Mouse (Mus musculus) CH12.LX (cell line): ENCODE measurements around the gene Treml2.

ENCODE experiments used
- CTCF ChIP-seq, 2 experiments: IDR thresholded peaks in 1 of 2; conservative IDR thresholded peaks in 1 of 2; 2 replicates each; pipeline ENCODE4 v1.5.1; 2011 to 2012; ENCODE audit warnings: low read depth in 2 of 2, low read length in 2 of 2, improper control_type of control experiment in 1 of 2, inconsistent platforms in 1 of 2, mild to moderate bottlenecking in 1 of 2, moderate library complexity in 1 of 2
- MXI1 ChIP-seq: IDR thresholded peaks from 2 replicates; pipeline ENCODE4 v1.6.1; 2011; ENCODE audit warnings: mild to moderate bottlenecking, low read depth, low read length, improper control_type of control experiment
- NRF1 ChIP-seq: IDR thresholded peaks from 2 replicates; pipeline ENCODE4 v1.6.1; 2014; ENCODE audit warnings: low read depth, mild to moderate bottlenecking, inconsistent platforms, low read length, improper control_type of control experiment, moderate library complexity
- POLR2A ChIP-seq: IDR thresholded peaks from 2 replicates; pipeline ENCODE4 v1.6.1; 2011; ENCODE audit warnings: low read depth, mild to moderate bottlenecking, improper control_type of control experiment, low read length
- RAD21 ChIP-seq: IDR thresholded peaks from 2 replicates; pipeline ENCODE4 v1.6.1; 2011; ENCODE audit warnings: low read depth, mild to moderate bottlenecking, low read length, improper control_type of control experiment, moderate library complexity
- RCOR1 ChIP-seq: conservative IDR thresholded peaks from 2 replicates; pipeline ENCODE4 v1.6.1; 2012; ENCODE audit warnings: low read depth, mild to moderate bottlenecking, inconsistent platforms, low read length, improper control_type of control experiment
- TCF12 ChIP-seq: IDR thresholded peaks from 2 replicates; pipeline ENCODE4 v1.6.1; 2014; ENCODE audit warnings: low read depth, mild to moderate bottlenecking, inconsistent platforms, low read length, improper control_type of control experiment
- USF1 ChIP-seq: IDR thresholded peaks from 2 replicates; pipeline ENCODE4 v1.6.1; 2014; ENCODE audit warnings: low read depth, mild to moderate bottlenecking, inconsistent platforms, low read length, improper control_type of control experiment
- ZMIZ1 ChIP-seq: IDR thresholded peaks from 2 replicates; pipeline ENCODE4 v1.6.1; 2012; ENCODE audit warnings: low read depth, mild to moderate bottlenecking, inconsistent platforms, low read length, improper control_type of control experiment

DNA sequence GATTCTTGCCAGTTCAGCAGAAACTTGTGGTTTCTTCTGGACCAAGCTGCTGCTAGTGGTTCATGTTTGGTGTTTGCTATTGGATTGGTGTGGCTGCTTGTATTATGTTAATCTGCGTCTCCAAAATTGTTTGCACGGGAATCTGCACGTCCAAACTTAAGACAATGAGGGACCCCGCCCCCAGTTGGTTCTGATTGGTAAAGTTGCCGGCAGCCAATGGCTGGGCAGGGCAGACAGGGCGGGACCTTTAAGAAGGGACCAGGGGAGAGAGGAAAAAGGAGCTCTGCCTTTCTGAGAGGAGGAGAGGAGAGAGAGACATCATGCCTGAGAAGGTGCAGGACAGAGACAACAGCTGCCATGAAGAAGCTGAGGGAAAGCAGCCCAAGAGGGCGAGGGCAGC is 23.6 kb upstream of the Treml2 start:
- TF ChIP-seq POLR2A (no peak), NRF1 (no peak), RAD21 (no peak), CTCF (conservative IDR thresholded peaks at IDR 0.05 in 1 of 2, IDR thresholded peaks at IDR 0.05 in 1 of 2; ENCODE audit: low read depth in 2 of 2, low read length in 2 of 2) (no peak), MXI1 (no peak), RCOR1 (no peak), TCF12 (no peak), USF1 (no peak), ZMIZ1 (no peak)
